Mouse (Mus musculus): ENCODE measurements at regions not wholly inside any gene's neighbourhood (a gene's known extent, or its start where the extent isn't known, plus 50 kb on each side); places are given as distances from the start of the nearest gene placed in this dataset.

- TF ChIP-seq CTCF (IDR thresholded peaks at IDR 0.05; ENCODE audit: extremely low read depth, insufficient read depth, low read length) (no peak), POLR2A (IDR thresholded peaks at IDR 0.05; ENCODE audit: extremely low read depth, insufficient read depth, low read length) (no peak)
Measured at GRCm38 (mm10) chr1:193522007-193522406, 151.9 kb upstream of the Camk1g start.

Data from cortical plate, adult 2 months (tissue).